Mouse (Mus musculus): ENCODE measurements at regions not wholly inside any gene's neighbourhood (a gene's known extent, or its start where the extent isn't known, plus 50 kb on each side); places are given as distances from the start of the nearest gene placed in this dataset.
"Not testable (repeated sequence)": the region's sequence is repeated elsewhere in the genome, so short reads cannot be mapped to it uniquely, and the experiment has no call there.

DNA sequence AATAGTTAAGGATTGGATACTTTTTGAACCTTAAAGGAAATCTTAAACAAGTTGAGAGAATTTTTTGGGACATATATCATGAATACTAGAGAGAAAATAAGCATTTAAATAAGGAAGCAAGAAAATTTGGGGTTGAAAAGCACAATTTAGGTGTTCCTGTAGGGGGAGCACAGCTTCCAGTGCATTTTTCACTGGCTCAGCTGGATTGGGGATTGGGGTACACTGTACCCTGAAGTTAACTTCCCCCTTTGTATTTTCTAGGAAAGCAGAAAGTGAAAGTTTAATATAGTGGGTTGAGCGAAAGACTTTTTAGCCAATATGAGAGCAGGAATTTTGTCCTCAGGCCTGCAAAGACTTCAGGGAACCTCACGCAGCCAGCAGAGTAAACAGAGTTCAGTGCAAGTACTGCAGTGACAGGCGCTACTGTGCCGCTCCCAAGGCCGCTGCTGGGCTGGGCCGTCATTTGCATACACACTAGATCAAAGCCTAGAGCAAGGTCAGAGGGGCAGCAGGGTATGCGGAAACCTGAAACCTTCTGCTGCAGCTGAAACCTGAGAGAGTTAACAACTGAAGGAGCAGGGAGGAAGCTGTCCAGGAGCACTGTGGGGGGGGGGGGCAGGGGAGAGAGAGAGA, 1111.4 kb downstream of the H2al1n start:
- H3K4me3 ChIP-seq (replicated peaks), result no peak overlapping the region
- no peaks in the 10 kb centered on the region for H3K4me1 ChIP-seq (replicated peaks)
- H3K27me3 ChIP-seq, result no peaks in the 10 kb centered on the region
- WGBS (ENCODE audit: insufficient replicate concordance), result 6% methylated on average over 7 of the region's 7 CpGs
- H3K4me2 ChIP-seq, result peak overlapping the region; percentile 10; the same call in 1 of the 2 replicates
- H3K27ac ChIP-seq (replicated peaks), result no peak overlapping the region
- no peak for ATAC-seq (ENCODE audit: insufficient read depth)
- no peaks in the 10 kb centered on the region for H3K36me3 ChIP-seq (replicated peaks)
- no peaks in the 10 kb centered on the region for H3K9me3 ChIP-seq (replicated peaks)
- no peak overlapping the region for H3K9ac ChIP-seq

DNA sequence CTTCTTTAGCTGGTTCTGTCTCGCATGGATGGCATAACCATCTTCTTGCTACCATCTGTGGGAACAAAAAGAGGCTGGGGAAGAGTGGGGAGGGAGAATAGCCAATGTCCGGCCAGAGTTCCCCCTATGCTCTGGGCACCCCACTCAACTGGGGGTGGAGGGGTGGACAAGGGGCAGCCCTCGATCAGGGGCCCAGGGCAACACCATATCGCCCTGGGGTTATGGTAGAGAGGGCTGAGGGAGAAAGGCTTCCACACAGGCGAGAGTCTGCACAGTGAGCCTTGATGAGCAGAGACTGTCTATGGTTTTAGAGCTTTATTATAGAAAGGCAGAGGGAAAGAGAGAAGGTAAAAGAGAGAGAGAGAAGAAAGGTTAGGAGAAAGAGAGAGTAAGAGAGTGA, 1112.0 kb downstream of the H2al1n start:
- Histone ChIP-seq H3K27ac (replicated peaks) (no peak overlapping the region), H3K4me1 (replicated peaks) (no peaks in the 10 kb centered on the region), H3K9me3 (replicated peaks) (no peaks in the 10 kb centered on the region), H3K4me3 (replicated peaks) (no peak overlapping the region), H3K4me2 (no peak overlapping the region; the same call in 1 of the 2 replicates), H3K9ac (no peak overlapping the region), H3K27me3 (no peaks in the 10 kb centered on the region), H3K36me3 (replicated peaks) (no peaks in the 10 kb centered on the region)
- no peak for ATAC-seq (ENCODE audit: insufficient read depth)
- WGBS (ENCODE audit: insufficient replicate concordance), result 39% methylated on average over 5 of the region's 5 CpGs

DNA sequence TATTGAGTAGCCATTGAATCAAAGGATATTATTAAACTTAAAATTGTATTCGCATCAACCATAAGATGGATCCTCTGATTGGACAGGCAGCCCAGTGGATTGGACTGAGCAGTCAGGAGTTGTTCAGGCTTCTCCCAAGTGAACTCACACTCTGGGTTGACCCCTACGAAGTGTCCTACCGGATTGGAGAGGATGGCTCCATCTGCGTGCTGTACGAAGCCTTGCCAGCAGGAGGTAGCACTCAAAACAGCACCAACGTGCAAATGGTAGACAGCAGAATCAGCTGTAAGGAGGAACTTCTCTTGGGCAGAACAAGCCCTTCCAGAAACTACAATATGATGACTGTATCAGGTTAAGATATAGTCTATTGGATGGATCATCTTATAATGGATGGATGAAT, 1154.2 kb downstream of the H2al1n start:
- not testable (repeated sequence) for H3K4me1 ChIP-seq (replicated peaks); H3K9ac ChIP-seq; H3K27ac ChIP-seq (replicated peaks); H3K4me2 ChIP-seq; H3K4me3 ChIP-seq (replicated peaks); H3K36me3 ChIP-seq (replicated peaks); H3K27me3 ChIP-seq; ATAC-seq (ENCODE audit: insufficient read depth); H3K9me3 ChIP-seq (replicated peaks)
- WGBS (ENCODE audit: insufficient replicate concordance), result 57% methylated on average over 6 of the region's 6 CpGs

All from liver, embryonic 15.5 days (tissue).